Mouse (Mus musculus) spleen, adult 2 months (tissue): ENCODE results near the gene Slc34a1.

Experiments
- CTCF ChIP-seq: fragments of 200-500 bp; IDR thresholded peaks from 2 replicates; pipeline ENCODE4 v1.5.1; 2011; ENCODE audit warnings: mild to moderate bottlenecking, inconsistent platforms; ENCODE audit not compliant: insufficient read depth, insufficient read length, insufficient replicate concordance; ENCODE audit errors: extremely low read depth
- POLR2A ChIP-seq: fragments of 200-500 bp; IDR thresholded peaks from 2 replicates; pipeline ENCODE4 v1.6.1; 2011; ENCODE audit warnings: low read depth, low read length, inconsistent platforms

GRCm38 (mm10) chr13:55391626-55392029 is 6.4 kb upstream of the Slc34a1 start:
- TF ChIP-seq CTCF = no peak
- TF ChIP-seq POLR2A = no peak
